Mouse (Mus musculus) CH12.LX (cell line): Measurements from ENCODE around the gene Adad2. TPM values are rescaled to one million over a fixed set of nuclear protein-coding genes. Genes with fewer than 3 reads are reported as not detected.

Source experiments
- DNase-seq: peaks from one replicate; pipeline ENCODE4 v3.0.0-alpha.2; 2013; ENCODE audit errors: extremely low read depth
- H3K27ac ChIP-seq: 2 replicates; pipeline ENCODE4 v1.5.1; 2012; ENCODE audit warnings: low read depth, mild to moderate bottlenecking, control low read depth, moderate library complexity; ENCODE audit not compliant: insufficient read depth
- H3K27me3 ChIP-seq: replicated peaks from 2 replicates; pipeline ENCODE3; 2012; ENCODE audit warnings: inconsistent platforms
- H3K36me3 ChIP-seq, 2 experiments: replicated peaks in 1 of 2; 2 replicates each; pipeline versions ENCODE3 to v1.6.1; 2012; ENCODE audit warnings: inconsistent platforms in 1 of 2, low read length in 1 of 2, mild to moderate bottlenecking in 1 of 2, mixed read lengths in 1 of 2, moderate library complexity in 1 of 2; ENCODE audit not compliant: control insufficient read depth in 1 of 2, insufficient read depth in 1 of 2
- H3K4me1 ChIP-seq, 2 experiments: 2 replicates each; pipeline ENCODE4 v1.6.1; 2012; ENCODE audit warnings: inconsistent platforms in 1 of 2, moderate library complexity in 1 of 2; ENCODE audit not compliant: insufficient read depth in 2 of 2, control insufficient read depth in 1 of 2
- H3K4me2 ChIP-seq: 2 replicates; pipeline ENCODE4 v1.6.1; 2012; ENCODE audit warnings: low read depth, mild to moderate bottlenecking, control low read depth; ENCODE audit not compliant: poor library complexity, insufficient read depth, severe bottlenecking
- H3K4me3 ChIP-seq, 3 experiments: fragments of 150-350 bp in 1 of 3; sonication (generic) in 1 of 3; replicated peaks in 1 of 3; 2 replicates each; pipeline versions ENCODE3 to v1.5.1; 2011 to 2012; ENCODE audit warnings: low read depth in 2 of 3, low read length in 2 of 3, mild to moderate bottlenecking in 2 of 3, moderate library complexity in 2 of 3, control low read depth in 1 of 3, improper control_type of control experiment in 1 of 3, inconsistent platforms in 1 of 3, mixed read lengths in 1 of 3; ENCODE audit not compliant: poor library complexity in 1 of 3
- H3K79me2 ChIP-seq: replicated peaks from 2 replicates; pipeline ENCODE4 v1.6.1; 2012; ENCODE audit warnings: mild to moderate bottlenecking, moderate library complexity; ENCODE audit not compliant: control insufficient read depth, poor library complexity, insufficient read depth, severe bottlenecking; ENCODE audit errors: extremely low read depth
- H3K9ac ChIP-seq: 2 replicates; pipeline ENCODE4 v1.6.1; 2012; ENCODE audit warnings: low read depth, mild to moderate bottlenecking, control low read depth, moderate library complexity; ENCODE audit not compliant: insufficient read depth
- H3K9me3 ChIP-seq: replicated peaks from 2 replicates; pipeline ENCODE3; 2012; ENCODE audit warnings: low read length, inconsistent platforms, mixed read lengths
- BHLHE40 ChIP-seq: IDR thresholded peaks from 2 replicates; pipeline ENCODE4 v1.6.1; 2011; ENCODE audit warnings: mild to moderate bottlenecking, low read depth, low read length, improper control_type of control experiment
- ETS1 ChIP-seq: conservative IDR thresholded peaks from 2 replicates; pipeline ENCODE4 v1.6.1; 2012; ENCODE audit warnings: low read depth, mild to moderate bottlenecking, inconsistent platforms, low read length, improper control_type of control experiment, moderate library complexity
- HCFC1 ChIP-seq: IDR thresholded peaks from 2 replicates; pipeline ENCODE4 v1.6.1; 2012; ENCODE audit warnings: low read depth, mild to moderate bottlenecking, inconsistent platforms, low read length, improper control_type of control experiment
- IRF4 ChIP-seq: IDR thresholded peaks from 2 replicates; pipeline ENCODE4 v1.6.1; 2014; ENCODE audit warnings: low read depth, mild to moderate bottlenecking, inconsistent platforms, low read length, improper control_type of control experiment
- JUN ChIP-seq: IDR thresholded peaks from 2 replicates; pipeline ENCODE4 v1.6.1; 2011; ENCODE audit warnings: low read depth, mild to moderate bottlenecking, low read length, improper control_type of control experiment, moderate library complexity; ENCODE audit not compliant: insufficient read depth
- JUND ChIP-seq: conservative IDR thresholded peaks from 2 replicates; pipeline ENCODE4 v1.6.1; 2011; ENCODE audit warnings: low read depth, low read length, improper control_type of control experiment
- KAT2A ChIP-seq: IDR thresholded peaks from 2 replicates; pipeline ENCODE4 v1.6.1; 2012; ENCODE audit warnings: low read length, improper control_type of control experiment, inconsistent platforms; ENCODE audit not compliant: insufficient replicate concordance
- MAFK ChIP-seq: IDR thresholded peaks from 2 replicates; pipeline ENCODE4 v1.6.1; 2011; ENCODE audit warnings: low read length, improper control_type of control experiment; ENCODE audit not compliant: insufficient replicate concordance
- MAZ ChIP-seq: IDR thresholded peaks from 2 replicates; pipeline ENCODE4 v1.6.1; 2012; ENCODE audit warnings: low read depth, mild to moderate bottlenecking, inconsistent platforms, low read length, improper control_type of control experiment, moderate library complexity
- MEF2A ChIP-seq: IDR thresholded peaks from 2 replicates; pipeline ENCODE4 v1.6.1; 2014; ENCODE audit warnings: low read depth, mild to moderate bottlenecking, inconsistent platforms, low read length, improper control_type of control experiment, borderline replicate concordance
- MYC ChIP-seq: IDR thresholded peaks from 2 replicates; pipeline ENCODE4 v1.6.1; 2011; ENCODE audit warnings: low read depth, mild to moderate bottlenecking, improper control_type of control experiment, low read length
- NRF1 ChIP-seq: IDR thresholded peaks from 2 replicates; pipeline ENCODE4 v1.6.1; 2014; ENCODE audit warnings: low read depth, mild to moderate bottlenecking, inconsistent platforms, low read length, improper control_type of control experiment, moderate library complexity
- PAX5 ChIP-seq: IDR thresholded peaks from 2 replicates; pipeline ENCODE4 v1.6.1; 2012; ENCODE audit warnings: low read length, inconsistent platforms, mixed read lengths
- POLR2A ChIP-seq: IDR thresholded peaks from 2 replicates; pipeline ENCODE4 v1.6.1; 2011; ENCODE audit warnings: low read depth, mild to moderate bottlenecking, improper control_type of control experiment, low read length
- SIN3A ChIP-seq: IDR thresholded peaks from 2 replicates; pipeline ENCODE4 v1.6.1; 2012; ENCODE audit warnings: low read length, improper control_type of control experiment, inconsistent platforms
- SMC3 ChIP-seq: IDR thresholded peaks from 2 replicates; pipeline ENCODE4 v1.6.1; 2011; ENCODE audit warnings: low read depth, low read length, improper control_type of control experiment
- TBP ChIP-seq: conservative IDR thresholded peaks from 2 replicates; pipeline ENCODE4 v1.6.1; 2011; ENCODE audit warnings: low read depth, low read length, improper control_type of control experiment
- USF1 ChIP-seq: IDR thresholded peaks from 2 replicates; pipeline ENCODE4 v1.6.1; 2014; ENCODE audit warnings: low read depth, mild to moderate bottlenecking, inconsistent platforms, low read length, improper control_type of control experiment
- USF2 ChIP-seq: conservative IDR thresholded peaks from 2 replicates; pipeline ENCODE4 v1.6.1; 2011; ENCODE audit warnings: low read depth, low read length, improper control_type of control experiment
- dilution Hi-C: fragments of 300-500 bp; cut with MboI; formaldehyde crosslinking; loops from 2 replicates; pipeline ENCODE4 v1.14.3; 2020; ENCODE audit warnings: low sequenced_read_pairs; ENCODE audit not compliant: extremely low pct_unique_long_range_greater_than_20kb, extremely low pct_ligation_motif_present
- in situ Hi-C: fragments of 300-500 bp; cut with MboI; formaldehyde crosslinking; loops from 3 replicates; pipeline ENCODE4 v1.14.3; 2019; ENCODE audit warnings: low sequenced_read_pairs, low pct_ligation_motif_present, low pct_unique_long_range_greater_than_20kb, mixed read lengths
- polyA plus RNA-seq: library from polyadenylated mRNA; unstranded; fragments of >175 nt; gene quantifications from 2 replicates; pipeline ENCODE4 v1.2.1, GENCODE M21; 2012; ENCODE audit warnings: low read depth; ENCODE audit not compliant: insufficient read length
- total RNA-seq, 2 experiments: library from RNA; depleted of rRNA; stranded (reverse); fragments of 300-350 nt in 1 of 2; fragments of >200 nt in 1 of 2; gene quantifications; 2 replicates each; pipeline ENCODE4 v1.2.3; 2012 to 2014

Gene Adad2
- total and polyA plus RNA-seq, 3 experiments, result not detected

GRCm38 (mm10) chr8:119566367-119566766 is 46.2 kb upstream of the Adad2 start:
- no peak overlapping the region for H3K9ac ChIP-seq
- H3K9me3 ChIP-seq, result no peaks in the 10 kb centered on the region
- H3K27me3 ChIP-seq, result no peaks in the 10 kb centered on the region
- peaks cover 27 to 58% of the 10 kb centered on the region in 2 experiments for H3K36me3 ChIP-seq
- no peaks in the 10 kb centered on the region for H3K79me2 ChIP-seq
- DNase-seq, result no peak
- H3K4me1 ChIP-seq, result peaks cover 3 to 20% of the 10 kb centered on the region in 2 experiments; a peak in 3 of 4 replicates
- in situ Hi-C loops, result no loop called here
- no peak overlapping the region for H3K4me3 ChIP-seq
- H3K27ac ChIP-seq, result no peak overlapping the region
- TF ChIP-seq PAX5 (no peak), JUN (no peak), SIN3A (no peak), SMC3 (no peak), ETS1 (no peak), MAZ (no peak), MYC (no peak), USF2 (no peak), IRF4 (no peak), USF1 (no peak), POLR2A (no peak), BHLHE40 (no peak), MAFK (no peak), HCFC1 (no peak), JUND (no peak), MEF2A (no peak), TBP (no peak)
- H3K4me2 ChIP-seq, result no peak overlapping the region
- dilution Hi-C loops, result no loop called here

GRCm38 (mm10) chr8:119568251-119568650 is 44.3 kb upstream of the Adad2 start:
- dilution Hi-C loops, result no loop called here
- Histone ChIP-seq H3K79me2 (no peaks in the 10 kb centered on the region), H3K4me1 (peaks cover 3 to 20% of the 10 kb centered on the region in 2 experiments; a peak in 3 of 4 replicates), H3K27ac (no peak overlapping the region), H3K9me3 (no peaks in the 10 kb centered on the region), H3K4me2 (no peak overlapping the region), H3K4me3 (no peak overlapping the region), H3K27me3 (peaks cover 1% of the 10 kb centered on the region), H3K36me3 (peaks cover 20 to 41% of the 10 kb centered on the region in 2 experiments), H3K9ac (no peak overlapping the region)
- in situ Hi-C loops, result no loop called here
- TF ChIP-seq NRF1, result no peak
- TF ChIP-seq KAT2A, result no peak
- DNase-seq, result no peak
